Mouse (Mus musculus) cerebellum, postnatal 25 days (tissue): ENCODE results near the gene Taf1c.
A peak's percentile ranks its signal among the peaks of the same experiment; 100 is the strongest.

Experiments
- DNase-seq, 2 experiments: peaks; one replicate each; pipeline ENCODE4 v3.0.0; 2021; ENCODE audit warnings: mixed read lengths in 2 of 2

The Taf1c gene

GRCm38 (mm10) chr8:119622555-119622954, 17.5 kb upstream of the Taf1c start:
- DNase-seq, result no peak

- no peak for DNase-seq
Measured at GRCm38 (mm10) chr8:119620848-119621465, 15.9 kb upstream of the Taf1c start.

- DNase-seq, result no peak
Measured at GRCm38 (mm10) chr8:119620116-119620840, 15.3 kb upstream of the Taf1c start.

- DNase-seq, result no peak
Measured at GRCm38 (mm10) chr8:119618887-119619286, 13.9 kb upstream of the Taf1c start.

- no peak for DNase-seq
Measured at GRCm38 (mm10) chr8:119617586-119617985, 12.6 kb upstream of the Taf1c start.

GRCm38 (mm10) chr8:119616811-119617210, 11.8 kb upstream of the Taf1c start:
- no peak for DNase-seq

- no peak for DNase-seq
Measured at GRCm38 (mm10) chr8:119616358-119616757, 11.3 kb upstream of the Taf1c start.

- no peak for DNase-seq
Measured at GRCm38 (mm10) chr8:119615096-119615495, 10.1 kb upstream of the Taf1c start.

- no peak for DNase-seq
Measured at GRCm38 (mm10) chr8:119612471-119612870, 7.4 kb upstream of the Taf1c start, which contains the start of gene Adad2. Gene Adad2 (plus strand): TSS chr8:119612747.

- no peak for DNase-seq
Measured at GRCm38 (mm10) chr8:119606224-119606623, 1.2 kb upstream of the Taf1c start.

- DNase-seq, result no peak
Measured at GRCm38 (mm10) chr8:119604398-119604803, 621 bp downstream of the Taf1c start.

GRCm38 (mm10) chr8:119603771-119604170, 1.3 kb downstream of the Taf1c start:
- DNase-seq, result no peak

- DNase-seq, result no peak
Measured at GRCm38 (mm10) chr8:119591456-119591855, 13.6 kb downstream of the Taf1c start.

- DNase-seq, result no peak
Measured at GRCm38 (mm10) chr8:119590348-119590747, 14.7 kb downstream of the Taf1c start.

GRCm38 (mm10) chr8:119588844-119589243, 16.2 kb downstream of the Taf1c start:
- DNase-seq, result no peak

- no peak for DNase-seq
Measured at GRCm38 (mm10) chr8:119588321-119588720, 16.7 kb downstream of the Taf1c start.

GRCm38 (mm10) chr8:119585901-119586300, 19.1 kb downstream of the Taf1c start:
- no peak for DNase-seq

- no peak for DNase-seq
Measured at GRCm38 (mm10) chr8:119580441-119581161, 24.4 kb downstream of the Taf1c start.

GRCm38 (mm10) chr8:119579096-119579495, 25.9 kb downstream of the Taf1c start:
- no peak for DNase-seq

- DNase-seq, result no peak
Measured at GRCm38 (mm10) chr8:119575366-119575726, 29.7 kb downstream of the Taf1c start.

GRCm38 (mm10) chr8:119574437-119575365, 30.3 kb downstream of the Taf1c start, which contains the start of the genes Hsdl1 and Dnaaf1:
Gene Hsdl1 (minus strand): TSS chr8:119575183.
Gene Dnaaf1 (plus strand): TSS chr8:119575235.
- peak; percentile 98 to 99 for DNase-seq

GRCm38 (mm10) chr8:119572411-119572810, 32.6 kb downstream of the Taf1c start:
- DNase-seq, result no peak

GRCm38 (mm10) chr8:119571135-119571534, 33.9 kb downstream of the Taf1c start:
- no peak for DNase-seq
